In the genomic region with DNA sequence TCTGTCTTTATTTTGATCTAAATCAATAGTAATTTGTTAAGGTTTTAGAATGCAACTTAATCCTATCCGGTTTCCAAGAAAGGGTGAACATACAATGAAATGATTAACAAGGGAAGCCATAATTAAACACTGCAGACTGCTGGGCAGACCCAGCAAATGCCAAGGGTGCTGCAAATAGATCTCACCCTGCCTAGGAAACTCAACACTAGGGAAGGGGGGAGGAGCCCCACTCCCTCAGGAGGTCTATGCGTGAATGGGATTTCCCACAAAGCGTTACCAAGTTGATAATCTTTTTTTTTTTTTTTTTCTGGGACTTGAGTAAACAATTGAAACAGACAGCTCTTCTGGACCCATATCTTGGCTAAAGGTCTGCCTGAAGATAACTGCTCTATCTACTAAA, we compare ENCODE assay signal across 12 mouse cellular contexts.
"Had no signal": no experiment of that assay in that cellular context is flagged by ENCODE, and none has a peak within 500 bp of the region (broad histone marks: within the 10 kb centered on the region; RNA-seq: fewer than 3 reads in every experiment).

No protein-coding gene starts in this region.

- H3K9ac ChIP-seq: limb, embryonic 15.5 days; liver, embryonic 12.5 days; midbrain, embryonic 15.5 days; stomach, embryonic 15.5 days had no signal

- H3K4me3 ChIP-seq: limb, embryonic 15.5 days; liver, embryonic 12.5 days; midbrain, embryonic 15.5 days; stomach, embryonic 15.5 days had no signal

- ATAC-seq: liver, embryonic 12.5 days; midbrain, embryonic 15.5 days had no signal

- H3K4me1 ChIP-seq: limb, embryonic 15.5 days; liver, embryonic 12.5 days; stomach, embryonic 15.5 days had no signal

- H3K27ac ChIP-seq: limb, embryonic 15.5 days; liver, embryonic 12.5 days; midbrain, embryonic 15.5 days; stomach, embryonic 15.5 days had no signal

- H3K9me3 ChIP-seq: limb, embryonic 15.5 days; liver, embryonic 12.5 days; midbrain, embryonic 15.5 days; stomach, embryonic 15.5 days had no signal

- H3K4me2 ChIP-seq: limb, embryonic 15.5 days; liver, embryonic 12.5 days; midbrain, embryonic 15.5 days; stomach, embryonic 15.5 days had no signal

- H3K27me3 ChIP-seq: limb, embryonic 15.5 days; midbrain, embryonic 15.5 days; stomach, embryonic 15.5 days had no signal

- H3K36me3 ChIP-seq: limb, embryonic 15.5 days; liver, embryonic 12.5 days; midbrain, embryonic 15.5 days; stomach, embryonic 15.5 days had no signal

- DNase-seq: kidney, adult 11 months; kidney, postnatal 25 days; layer of hippocampus, adult 9-11 months; layer of hippocampus, postnatal 36 days; lung, postnatal 10 days; right cerebral cortex, postnatal 14 days; thymus, adult 2 months; thymus, postnatal 25 days had no signal
